Mouse (Mus musculus) neutrophil, adult 65 days (primary cell): ENCODE results near the gene Olfr1002. TPM values are rescaled to one million over a fixed set of nuclear protein-coding genes. Genes with fewer than 3 reads are reported as not detected.

ENCODE experiments used
- total RNA-seq: library from RNA; stranded (reverse); gene quantifications from 2 replicates; pipeline ENCODE4 v1.2.4, GENCODE M21; 2023

The Olfr1002 gene
- not detected in 2 replicates for total RNA-seq

DNA sequence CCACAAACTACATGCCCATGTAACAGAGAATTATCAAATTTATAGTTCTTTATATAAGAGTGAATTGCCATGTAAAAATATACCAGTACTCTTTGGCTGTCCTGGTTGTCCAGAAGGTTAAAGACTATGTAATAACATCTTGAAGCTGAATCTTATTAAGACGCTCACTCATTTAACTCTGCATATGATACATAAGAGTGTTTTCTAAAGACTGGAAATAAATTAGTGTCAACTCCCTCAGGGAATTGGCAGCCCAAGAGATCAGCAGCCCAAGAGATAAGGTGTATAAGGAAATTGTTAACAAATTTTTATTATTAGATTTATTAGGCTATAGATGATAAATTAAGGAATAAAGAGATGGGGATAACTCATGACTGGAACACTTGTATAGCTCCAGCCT lies at the start of gene Olfr1002:
Gene Olfr1002, minus strand, starts transcription at position 101 of the 400 bp plus-strand sequence.

DNA sequence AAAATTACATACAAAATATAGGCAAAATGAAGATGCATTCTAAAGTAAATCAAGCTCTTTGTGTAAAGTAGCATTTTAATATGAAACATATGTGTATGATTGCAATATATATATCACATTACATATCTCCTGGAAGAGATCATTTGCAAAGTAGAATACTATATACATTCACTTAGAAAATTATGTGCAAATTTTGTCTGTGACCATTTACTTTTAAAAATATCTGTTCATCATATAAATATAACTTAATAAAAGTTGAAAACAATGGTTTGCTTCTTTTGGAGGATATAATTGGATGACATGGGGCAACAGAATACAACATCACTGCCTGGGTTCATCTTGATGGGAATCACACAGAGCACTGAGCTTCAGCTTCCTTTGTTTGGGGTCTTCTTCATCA lies 38.6 kb upstream of the Olfr1002 start, which contains the start of gene Olfr1008:
Gene Olfr1008, plus strand, starts transcription at position 301 of the 400 bp plus-strand sequence.

DNA sequence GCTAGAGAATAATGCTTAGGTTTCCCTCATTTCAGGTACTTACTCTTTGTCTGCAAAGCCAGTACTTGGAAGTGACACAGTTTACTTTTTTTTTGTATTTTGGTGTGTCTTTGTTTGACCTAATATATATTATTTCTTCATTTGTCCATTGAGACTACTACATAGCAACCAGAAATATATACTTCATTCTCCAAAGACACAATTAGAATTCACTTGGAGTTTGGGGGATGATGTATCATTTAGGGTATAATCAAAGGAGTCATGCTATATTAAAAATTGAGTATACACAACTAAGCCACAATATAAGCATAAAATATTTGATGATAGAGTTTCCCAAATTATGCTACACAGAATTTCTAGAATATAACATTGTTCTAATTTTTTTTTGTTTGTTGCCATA lies 28.2 kb upstream of the Olfr1002 start, which contains the start of gene Olfr1006:
Gene Olfr1006, minus strand, starts transcription at position 101 of the 400 bp plus-strand sequence.

DNA sequence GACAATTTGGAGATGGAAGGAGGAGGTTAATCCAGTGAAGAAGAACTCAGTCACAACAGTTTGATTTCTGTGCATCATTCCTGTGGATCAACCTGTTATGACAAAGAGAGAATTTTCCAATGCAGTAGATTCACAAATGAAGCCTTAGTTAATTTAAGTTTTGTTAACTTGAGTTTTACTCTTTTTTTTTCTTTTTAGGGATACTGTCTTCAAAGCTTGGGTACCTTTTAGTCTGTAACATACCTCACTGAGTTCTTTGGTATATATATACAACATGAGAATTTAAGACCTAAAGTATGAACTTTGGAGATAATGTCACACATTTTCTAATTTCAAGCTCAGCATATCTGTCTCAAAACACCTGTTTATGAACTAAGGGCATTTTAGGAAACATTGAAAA lies 13.9 kb upstream of the Olfr1002 start, which contains the start of gene Olfr154:
Gene Olfr154, minus strand, starts transcription at position 101 of the 400 bp plus-strand sequence.

DNA sequence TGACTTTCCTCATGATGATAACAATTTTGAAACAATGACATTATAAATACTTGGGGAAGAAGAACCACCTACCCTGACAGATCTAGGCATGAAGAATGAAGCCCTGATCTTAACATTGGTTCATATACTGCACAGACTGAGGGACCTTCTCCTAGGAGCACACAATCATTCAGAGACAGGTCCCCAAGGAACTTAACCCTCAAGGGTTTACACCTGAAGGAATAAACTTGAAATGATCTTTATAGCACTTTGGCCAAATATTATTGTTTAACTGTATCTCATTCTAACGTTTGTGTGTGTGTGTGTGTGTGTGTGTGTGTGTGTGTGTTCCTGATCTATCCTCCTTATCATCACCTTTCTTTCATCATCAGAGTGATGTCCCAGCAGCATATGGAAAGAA lies 38.7 kb downstream of the Olfr1002 start, which contains the start of gene Olfr1000:
Gene Olfr1000, minus strand, starts transcription at position 101 of the 400 bp plus-strand sequence.

Other genes starting within 250 kb of the Olfr1002 start
- not detected in 2 replicates for gene Olfr992, start 241.2 kb downstream of the Olfr1002 start, total RNA-seq
- gene Olfr993, start 235.8 kb downstream of the Olfr1002 start, total RNA-seq: not detected in 2 replicates
- not detected in 2 replicates for gene Olfr994, start 214.3 kb downstream of the Olfr1002 start, total RNA-seq
- gene Olfr995, start 207.1 kb downstream of the Olfr1002 start, total RNA-seq: not detected in 2 replicates
- gene 4833423E24Rik, start 131.7 kb downstream of the Olfr1002 start, total RNA-seq: not detected in 2 replicates
- not detected in 2 replicates for gene Olfr996, start 71.5 kb downstream of the Olfr1002 start, total RNA-seq
- gene Olfr998, start 61.8 kb downstream of the Olfr1002 start, total RNA-seq: not detected in 2 replicates
- gene Olfr1000, start 38.8 kb downstream of the Olfr1002 start, total RNA-seq: not detected in 2 replicates
- gene Olfr154, start 13.8 kb upstream of the Olfr1002 start, total RNA-seq: not detected in 2 replicates
- not detected in 2 replicates for gene Olfr1006, start 28.1 kb upstream of the Olfr1002 start, total RNA-seq
- not detected in 2 replicates for gene Olfr1008, start 38.7 kb upstream of the Olfr1002 start, total RNA-seq
- gene Olfr1009, start 64.7 kb upstream of the Olfr1002 start, total RNA-seq: not detected in 2 replicates
- not detected in 2 replicates for gene Olfr1012, start 112.1 kb upstream of the Olfr1002 start, total RNA-seq
- not detected in 2 replicates for gene Olfr1013, start 116.4 kb upstream of the Olfr1002 start, total RNA-seq
- gene Olfr1014, start 122.0 kb upstream of the Olfr1002 start, total RNA-seq: not detected in 2 replicates
- not detected in 2 replicates for gene Olfr1015, start 131.3 kb upstream of the Olfr1002 start, total RNA-seq
- not detected in 2 replicates for gene Olfr1016, start 151.8 kb upstream of the Olfr1002 start, total RNA-seq
- gene Olfr1018, start 167.8 kb upstream of the Olfr1002 start, total RNA-seq: not detected in 2 replicates
- gene Olfr1019, start 194.8 kb upstream of the Olfr1002 start, total RNA-seq: not detected in 2 replicates
- gene Olfr1020, start 196.3 kb upstream of the Olfr1002 start, total RNA-seq: not detected in 2 replicates
- not detected in 2 replicates for gene Olfr1022, start 217.9 kb upstream of the Olfr1002 start, total RNA-seq
- gene Olfr1023, start 234.9 kb upstream of the Olfr1002 start, total RNA-seq: not detected in 2 replicates